Mouse (Mus musculus) limb, embryonic 15.5 days (tissue): ENCODE data around the gene Gnptab. TPM values are rescaled to one million over a fixed set of nuclear protein-coding genes. Genes with fewer than 3 reads are reported as not detected.
A peak's percentile ranks its signal among the peaks of the same experiment; 100 is the strongest.
"Not testable (repeated sequence)": the region's sequence is repeated elsewhere in the genome, so short reads cannot be mapped to it uniquely, and the experiment has no call there.

Experiments
- ATAC-seq: fragments of 200-750 bp; cut with Nextera tagmentation; 2 replicates; pipeline ENCODE4 v1.8.0; 2017; ENCODE audit warnings: low read depth, moderate TSS enrichment; ENCODE audit not compliant: insufficient number of reproducible peaks, low FRiP score, low TSS enrichment
- H3K27ac ChIP-seq: fragments of 300-500 bp; sonication (generic); 2 replicates; pipeline ENCODE4 v1.5.1; 2015; ENCODE audit warnings: moderate library complexity, mild to moderate bottlenecking, inconsistent platforms
- H3K27me3 ChIP-seq: fragments of 300-500 bp; sonication (generic); 2 replicates; pipeline ENCODE4 v1.6.1; 2015; ENCODE audit warnings: inconsistent platforms
- H3K36me3 ChIP-seq: fragments of 300-500 bp; sonication (generic); 2 replicates; pipeline ENCODE4 v1.6.1; 2015; ENCODE audit warnings: inconsistent platforms
- H3K4me1 ChIP-seq: fragments of 300-500 bp; sonication (generic); 2 replicates; pipeline ENCODE4 v1.6.1; 2015; ENCODE audit warnings: inconsistent platforms
- H3K4me2 ChIP-seq: fragments of 300-500 bp; sonication (generic); 2 replicates; pipeline ENCODE4 v1.6.1; 2015; ENCODE audit warnings: mild to moderate bottlenecking, inconsistent platforms
- H3K4me3 ChIP-seq: fragments of 300-500 bp; sonication (generic); 2 replicates; pipeline ENCODE4 v1.5.1; 2015; ENCODE audit warnings: mild to moderate bottlenecking, inconsistent platforms
- H3K9ac ChIP-seq: fragments of 300-500 bp; sonication (generic); 2 replicates; pipeline ENCODE4 v1.6.1; 2015; ENCODE audit warnings: inconsistent platforms
- H3K9me3 ChIP-seq: fragments of 300-500 bp; sonication (generic); 2 replicates; pipeline ENCODE4 v1.6.1; 2016; ENCODE audit warnings: inconsistent platforms
- WGBS: fragments of 180-500 bp; shearing (Covaris S2); methylation state at CpG from one replicate; pipeline ENCODE4 v1.1.7; 2015; 5-methylcytosine and 5-hydroxymethylcytosine counted together
- polyA plus RNA-seq: library from polyadenylated mRNA; unstranded; fragments of >200 nt; fragmentation: Nextera tagmentation; extraction: Ambion mirVana; gene quantifications from 2 replicates; pipeline ENCODE4 v1.2.1, GENCODE M21; 2015

Gnptab gene
- polyA plus RNA-seq, 1 experiment from 2014 or later = 9.1 TPM

DNA sequence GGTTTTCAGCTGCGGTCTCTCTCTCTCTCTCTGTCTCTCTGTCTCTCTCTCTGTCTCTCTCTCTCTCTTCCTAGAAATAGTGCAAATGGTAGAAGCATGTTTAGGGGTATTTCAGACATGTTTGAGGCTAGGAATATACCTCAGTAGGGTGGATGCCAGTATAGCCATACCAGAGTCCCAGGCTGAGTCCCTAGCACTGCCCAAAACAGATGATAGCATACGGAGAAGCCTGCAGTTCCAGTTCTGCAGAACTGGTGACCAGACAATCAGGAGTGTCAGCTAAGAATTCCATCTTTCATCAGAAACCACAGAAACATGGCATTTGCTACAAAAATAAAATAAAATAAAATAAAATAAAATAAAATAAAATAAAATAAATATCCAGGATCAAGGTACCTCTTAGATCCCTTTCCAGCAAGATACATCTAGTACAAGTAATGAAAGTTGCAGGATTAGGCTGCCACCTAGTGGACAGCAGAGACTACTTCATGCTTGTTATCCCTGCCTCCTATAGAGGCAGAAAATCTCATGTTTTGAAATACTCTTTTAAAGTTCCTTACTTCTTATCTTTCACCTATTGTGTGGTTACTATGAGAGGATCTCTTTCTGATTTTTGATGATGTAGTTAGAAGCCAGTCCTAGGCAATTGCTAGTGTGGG, 47.4 kb downstream of the Gnptab start:
- no peak overlapping the region for H3K27ac ChIP-seq
- 88% methylated on average over 2 of the region's 2 CpGs for WGBS
- H3K36me3 ChIP-seq = peaks cover 38% of the 10 kb centered on the region

GRCm38 (mm10) chr10:88426896-88427295, 48.0 kb downstream of the Gnptab start:
- H3K36me3 ChIP-seq = peaks cover 39% of the 10 kb centered on the region
- no peak overlapping the region for H3K27ac ChIP-seq
- H3K4me1 ChIP-seq = no peaks in the 10 kb centered on the region
- WGBS = 57% methylated on average over 5 of the region's 5 CpGs
- no peak for ATAC-seq
- H3K4me2 ChIP-seq = no peak overlapping the region
- H3K4me3 ChIP-seq = no peak overlapping the region
- H3K9me3 ChIP-seq = no peaks in the 10 kb centered on the region
- no peak overlapping the region for H3K9ac ChIP-seq
- no peaks in the 10 kb centered on the region for H3K27me3 ChIP-seq

More for the DNA sequence above, 47.4 kb downstream of the Gnptab start:
- Histone ChIP-seq H3K9me3 (no peaks in the 10 kb centered on the region), H3K4me3 (no peak overlapping the region), H3K9ac (no peak overlapping the region), H3K4me2 (no peak overlapping the region), H3K4me1 (no peaks in the 10 kb centered on the region), H3K27me3 (no peaks in the 10 kb centered on the region)
- no peak for ATAC-seq

GRCm38 (mm10) chr10:88427998-88428397, 49.1 kb downstream of the Gnptab start:
- peaks cover 38% of the 10 kb centered on the region for H3K36me3 ChIP-seq
- H3K27me3 ChIP-seq = no peaks in the 10 kb centered on the region
- no peaks in the 10 kb centered on the region for H3K9me3 ChIP-seq
- no peak overlapping the region for H3K4me2 ChIP-seq
- H3K9ac ChIP-seq = no peak overlapping the region
- H3K27ac ChIP-seq = no peak overlapping the region
- no peak for ATAC-seq
- no peaks in the 10 kb centered on the region for H3K4me1 ChIP-seq
- no peak overlapping the region for H3K4me3 ChIP-seq
- 87% methylated on average over 6 of the region's 6 CpGs for WGBS

- Histone ChIP-seq H3K4me1 (no peaks in the 10 kb centered on the region), H3K9ac (no peak overlapping the region), H3K4me3 (no peak overlapping the region), H3K27me3 (no peaks in the 10 kb centered on the region), H3K9me3 (no peaks in the 10 kb centered on the region), H3K4me2 (no peak overlapping the region), H3K27ac (no peak overlapping the region), H3K36me3 (peaks cover 27% of the 10 kb centered on the region)
- no peak for ATAC-seq
- WGBS = 79% methylated on average over 6 of the region's 6 CpGs
Observed at GRCm38 (mm10) chr10:88441224-88441623, 62.3 kb downstream of the Gnptab start.

- Histone ChIP-seq H3K27ac (no peak overlapping the region), H3K36me3 (peaks cover 3% of the 10 kb centered on the region; the same call in 1 of the 2 replicates), H3K4me3 (no peak overlapping the region), H3K4me1 (no peaks in the 10 kb centered on the region; the same call in 1 of the 2 replicates), H3K27me3 (no peaks in the 10 kb centered on the region), H3K4me2 (no peak overlapping the region), H3K9ac (no peak overlapping the region), H3K9me3 (no peaks in the 10 kb centered on the region)
- ATAC-seq = no peak
- WGBS = 73% methylated on average over 2 of the region's 2 CpGs
Observed at GRCm38 (mm10) chr10:88451221-88451620, 72.3 kb downstream of the Gnptab start.

- Histone ChIP-seq H3K27me3 (no peaks in the 10 kb centered on the region), H3K4me2 (no peak overlapping the region), H3K9ac (no peak overlapping the region), H3K4me3 (no peak overlapping the region), H3K27ac (no peak overlapping the region), H3K36me3 (no peaks in the 10 kb centered on the region), H3K9me3 (no peaks in the 10 kb centered on the region), H3K4me1 (no peaks in the 10 kb centered on the region; the same call in 1 of the 2 replicates)
- ATAC-seq = no peak
- 90% methylated on average over 6 of the region's 6 CpGs for WGBS
Observed at GRCm38 (mm10) chr10:88451990-88452389, 73.1 kb downstream of the Gnptab start.

- no peaks in the 10 kb centered on the region for H3K27me3 ChIP-seq
- H3K4me3 ChIP-seq = no peak overlapping the region
- no peak overlapping the region for H3K9ac ChIP-seq
- H3K27ac ChIP-seq = peak overlapping the region; percentile 43; the same call in 1 of the 2 replicates
- H3K36me3 ChIP-seq = no peaks in the 10 kb centered on the region
- H3K4me1 ChIP-seq = no peaks in the 10 kb centered on the region
- 36% methylated on average over 6 of the region's 6 CpGs for WGBS
- ATAC-seq = no peak
- 0 out of 2 replicates have a peak overlapping the region, but pooled peaks have one; percentile 7 for H3K4me2 ChIP-seq
- H3K9me3 ChIP-seq = no peaks in the 10 kb centered on the region
Observed at GRCm38 (mm10) chr10:88457816-88458215, 78.9 kb downstream of the Gnptab start.

DNA sequence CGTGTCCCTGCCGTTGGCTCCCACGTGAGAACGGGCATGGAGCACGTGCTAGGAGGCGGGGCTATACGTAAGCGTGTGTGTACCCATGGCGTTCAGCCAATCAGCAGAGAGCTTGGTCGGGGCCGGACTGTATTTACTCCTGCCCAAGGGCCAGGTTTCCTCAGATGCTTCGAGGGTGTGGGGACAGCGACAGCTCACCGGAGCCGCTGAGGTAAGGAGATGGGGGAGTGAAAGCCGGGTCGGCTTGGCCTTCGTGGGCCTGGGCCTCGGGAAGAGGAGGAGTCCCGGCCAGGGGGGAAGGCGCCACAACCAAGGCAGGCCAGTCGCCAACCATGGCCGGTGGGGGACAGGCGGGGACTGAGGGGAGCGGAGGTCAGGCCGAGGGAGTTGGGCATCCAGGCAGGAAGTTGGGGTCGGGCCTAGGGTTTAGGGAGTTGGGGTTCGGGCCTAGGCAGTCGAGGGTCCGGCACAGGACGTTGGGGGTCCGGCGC, 80.6 kb downstream of the Gnptab start, which contains the start of gene Sycp3:
Sycp3 (plus strand) TSS at position 68 of the 491 bp plus-strand sequence.
- Histone ChIP-seq H3K36me3 (no peaks in the 10 kb centered on the region), H3K9ac (no peak within 1 kb of the TSS), H3K4me2 (no peak within 1 kb of the TSS), H3K27me3 (no peaks in the 10 kb centered on the region), H3K27ac (no peak within 1 kb of the TSS), H3K4me3 (no peak within 1 kb of the TSS), H3K9me3 (no peaks in the 10 kb centered on the region), H3K4me1 (no peaks in the 10 kb centered on the region)
- WGBS = 77% methylated on average over 33 of the region's 33 CpGs
- ATAC-seq = peak; percentile 50

DNA sequence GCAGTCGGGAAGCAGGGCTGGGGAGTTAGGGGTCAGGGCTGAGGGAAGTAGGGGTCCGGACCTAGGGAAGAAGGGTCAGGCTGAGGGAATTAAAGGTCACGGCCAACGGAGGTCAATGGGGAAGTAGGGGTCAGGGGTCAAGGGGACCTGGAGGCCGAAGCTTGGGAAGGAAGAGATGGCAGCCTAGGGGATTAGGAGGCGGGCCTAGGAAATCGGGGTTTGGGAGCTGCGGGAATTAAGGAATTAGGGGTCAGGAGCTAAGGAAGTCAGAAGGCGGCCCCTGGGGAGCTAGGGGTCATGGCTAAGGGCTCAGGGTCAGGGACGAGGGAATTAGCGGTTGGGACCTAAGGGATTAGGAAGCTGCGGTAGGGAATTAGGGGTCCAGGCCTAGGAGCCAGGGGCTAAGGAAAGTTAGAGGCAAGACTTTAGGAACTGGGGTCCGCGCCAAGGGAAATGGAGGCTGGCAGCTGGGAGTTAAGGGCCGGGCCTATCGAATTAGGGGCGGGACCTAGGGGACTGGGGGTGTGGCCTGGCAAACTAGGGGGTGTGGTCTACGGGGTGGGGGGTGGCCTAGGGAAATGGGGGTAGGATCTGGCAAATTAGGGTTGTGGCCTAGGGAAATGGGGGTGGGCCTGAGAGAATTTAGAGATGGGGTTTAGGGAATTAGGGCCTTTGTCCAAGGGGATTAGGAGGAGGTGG, 81.3 kb downstream of the Gnptab start:
- ATAC-seq = no peak
- no peaks in the 10 kb centered on the region for H3K36me3 ChIP-seq
- H3K27me3 ChIP-seq = no peaks in the 10 kb centered on the region
- H3K4me1 ChIP-seq = no peaks in the 10 kb centered on the region
- no peaks in the 10 kb centered on the region for H3K9me3 ChIP-seq
- no peak overlapping the region for H3K4me2 ChIP-seq
- no peak overlapping the region for H3K27ac ChIP-seq
- no peak overlapping the region for H3K4me3 ChIP-seq
- H3K9ac ChIP-seq = no peak overlapping the region
- 79% methylated on average over 18 of the region's 18 CpGs for WGBS

- not testable (repeated sequence) for H3K4me1 ChIP-seq, H3K27ac ChIP-seq
Observed at GRCm38 (mm10) chr10:88482866-88483265, 103.9 kb downstream of the Gnptab start.

DNA sequence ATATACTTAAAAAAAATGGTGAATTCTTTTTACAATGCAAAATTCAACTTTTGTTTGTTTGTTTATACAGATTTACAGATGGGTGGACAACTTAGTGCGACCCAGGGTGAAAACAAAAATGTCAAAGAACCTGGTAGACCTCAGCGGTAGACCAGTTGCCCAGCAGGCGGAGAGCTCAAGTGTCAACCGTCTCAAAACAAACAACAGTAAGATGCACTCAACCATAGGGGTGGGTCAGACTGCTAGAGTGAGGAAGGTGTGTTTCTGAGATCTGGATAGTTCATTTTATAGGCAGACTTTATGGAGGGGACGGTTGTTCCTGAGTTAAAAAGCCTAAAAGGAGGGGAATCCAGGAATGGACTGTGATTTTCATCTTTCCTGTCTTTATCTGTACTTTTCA, 109.7 kb downstream of the Gnptab start:
- Histone ChIP-seq H3K27me3 (no peaks in the 10 kb centered on the region), H3K27ac (no peak overlapping the region), H3K9me3 (no peaks in the 10 kb centered on the region), H3K36me3 (no peaks in the 10 kb centered on the region), H3K4me1 (no peaks in the 10 kb centered on the region), H3K4me2 (no peak overlapping the region), H3K4me3 (no peak overlapping the region), H3K9ac (no peak overlapping the region)
- ATAC-seq = no peak
- 88% methylated on average over 5 of the region's 5 CpGs for WGBS

More at GRCm38 (mm10) chr10:88482866-88483265, 103.9 kb downstream of the Gnptab start:
- not testable (repeated sequence) for H3K9ac ChIP-seq, H3K27me3 ChIP-seq, H3K4me2 ChIP-seq, ATAC-seq, H3K4me3 ChIP-seq, H3K9me3 ChIP-seq, H3K36me3 ChIP-seq
- 85% methylated on average over 10 of the region's 10 CpGs for WGBS

DNA sequence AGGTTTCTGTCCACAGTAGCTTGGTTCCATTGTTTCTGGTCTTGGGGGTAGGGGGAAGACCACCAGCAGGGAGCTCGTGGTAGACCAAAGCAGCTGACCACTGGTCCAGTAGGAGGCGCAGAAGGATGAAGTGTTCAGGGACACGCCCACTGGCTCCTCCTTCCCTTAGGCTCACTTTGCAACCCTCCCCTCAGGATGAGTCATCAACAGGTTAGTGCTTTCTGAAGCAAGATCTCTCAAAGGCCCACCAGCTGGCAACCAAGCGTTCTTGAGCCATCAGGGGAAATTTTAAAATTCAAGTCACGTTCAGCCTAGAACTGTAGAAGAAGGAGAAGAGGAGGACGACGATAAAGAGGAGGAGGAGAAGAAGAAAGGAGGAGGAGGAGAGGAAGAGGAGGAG, 112.7 kb downstream of the Gnptab start:
- Histone ChIP-seq H3K36me3 (no peaks in the 10 kb centered on the region), H3K9me3 (no peaks in the 10 kb centered on the region), H3K27me3 (no peaks in the 10 kb centered on the region), H3K4me3 (no peak overlapping the region), H3K27ac (no peak overlapping the region), H3K4me2 (no peak overlapping the region), H3K4me1 (peaks cover 3% of the 10 kb centered on the region; the same call in 1 of the 2 replicates), H3K9ac (no peak overlapping the region)
- WGBS = 72% methylated on average over 7 of the region's 7 CpGs
- ATAC-seq = no peak
